In the genomic region with DNA sequence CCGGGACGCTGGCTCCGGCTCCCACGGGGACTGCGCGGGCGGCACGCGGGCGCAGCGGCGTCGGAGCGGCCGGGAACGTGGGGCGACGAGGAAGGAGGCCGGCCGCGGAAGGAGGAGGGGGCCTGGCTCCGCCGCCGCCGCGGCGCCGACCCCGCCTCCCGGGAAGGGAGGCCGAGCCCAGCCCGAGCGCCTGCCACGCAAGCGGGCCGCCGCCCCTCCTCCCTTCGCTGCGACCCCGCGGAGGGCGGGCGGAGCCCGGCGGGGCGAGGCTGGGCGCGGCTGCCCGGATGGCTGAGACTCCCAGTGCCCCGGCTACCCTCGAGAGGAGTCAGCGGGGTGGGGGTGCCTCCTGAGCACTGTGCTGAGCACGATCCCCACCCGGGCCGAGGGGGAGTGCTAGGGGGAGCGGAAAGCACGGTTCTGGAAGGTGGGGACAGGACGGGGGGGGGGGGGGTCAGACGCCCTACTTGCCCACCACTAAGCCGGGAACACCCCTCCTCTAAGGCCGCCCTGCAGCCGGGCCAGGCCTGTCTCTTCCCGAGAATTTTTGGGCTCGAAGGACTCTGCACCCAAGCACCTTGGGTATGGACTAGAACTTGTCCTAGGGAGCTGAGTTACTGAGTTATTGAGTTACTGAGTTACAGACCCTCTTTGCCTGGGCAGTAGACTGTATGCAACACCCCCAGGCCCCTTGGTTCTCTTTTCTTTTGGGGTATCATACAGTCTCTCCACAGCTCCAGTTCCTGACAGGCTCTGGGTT, we compare ENCODE assay signal across 7 mouse cellular contexts. TPM values are rescaled to one million over a fixed set of nuclear protein-coding genes. Genes with fewer than 3 reads are reported as not detected.
A peak's percentile ranks its signal among the peaks of the same experiment; 100 is the strongest.
DNase-seq lines count a peak whose midpoint lies in the region; ATAC-seq lines count a peak whose summit lies in the region.

A gene (minus strand): TSS at position 151 of the 760 bp plus-strand sequence.

- peaks cover 44% of the 10 kb centered on the region for H3K4me1 ChIP-seq in hindbrain, embryonic 12.5 days

- H3K36me3 ChIP-seq in hindbrain, embryonic 12.5 days, result 0 out of 2 replicates have a peak, but pooled peaks cover 3% of the 10 kb centered on the region
- H3K36me3 ChIP-seq in macrophage (ENCODE audit: inconsistent target), result no peaks in the 10 kb centered on the region

- no peaks in the 10 kb centered on the region for H3K9me3 ChIP-seq in hindbrain, embryonic 12.5 days (replicated peaks)

- H3K79me2 ChIP-seq in macrophage (ENCODE audit: inconsistent target), result peaks cover 42% of the 10 kb centered on the region

- peak within 1 kb of the TSS; percentile 91 for H3K27ac ChIP-seq in hindbrain, embryonic 12.5 days
- H3K27ac ChIP-seq in macrophage, result peak within 1 kb of the TSS; percentile 19

- H3K4me3 ChIP-seq in hindbrain, embryonic 12.5 days, result peak within 1 kb of the TSS; percentile 76
- H3K4me3 ChIP-seq in macrophage (ENCODE audit: inconsistent target), result peak within 1 kb of the TSS; percentile 45

- peak; percentile 90 for ATAC-seq in hindbrain, embryonic 12.5 days (ENCODE audit: low FRiP score)

- H3K9ac ChIP-seq in hindbrain, embryonic 12.5 days, result peak within 1 kb of the TSS; percentile 97

- DNase-seq in adipocyte (ENCODE audit: low spot score), result peak; percentile 24
- peak; percentile 81 to 89 for DNase-seq in cerebellum, postnatal 10 days
- DNase-seq in frontal cortex, adult 2 months (ENCODE audit: extremely low spot score in 1 of 2, low spot score in 1 of 2), result peak in 1 of 2 experiments; percentile 32
- DNase-seq in left cerebral cortex, adult 8-10 months (ENCODE audit: low spot score in 2 of 2), result no peak
- DNase-seq in right cerebral cortex, postnatal 25 days, result peak; percentile 70

- under 1% methylated on average over 26 of the region's 64 CpGs for WGBS in hindbrain, embryonic 12.5 days
- 5% methylated on average over 56 of the region's 64 CpGs for WGBS in macrophage (ENCODE audit: missing documents)

- peak within 1 kb of the TSS; percentile 78 for H3K4me2 ChIP-seq in hindbrain, embryonic 12.5 days (replicated peaks)

- H3K27me3 ChIP-seq in hindbrain, embryonic 12.5 days, result no peaks in the 10 kb centered on the region

RNA-seq across cellular contexts. Expression of the gene that starts here (rescaled TPM):
- polyA plus RNA-seq in frontal cortex, adult 2 months (2012; rRNA removed), result 14.2 and 15.8 TPM in 2 replicates
- 125 and 130 TPM in 2 replicates for polyA plus RNA-seq in hindbrain, embryonic 12.5 days (2016; fragmentation: Nextera tagmentation; extraction: Ambion mirVana)
- total RNA-seq in left cerebral cortex, adult 8-10 months (2022), result 10 to 100 TPM; 18.1 to 19.8 (median 18.5) TPM
- 10 to 100 TPM in 1 of 26 experiments, 1 to 10 TPM in 13, under 1 TPM in 12; 0.22 to 26.1 (median 1.4) TPM for total RNA-seq in macrophage (2018; cell fraction: chromatin; rRNA removed)
- total RNA-seq in macrophage (2018; cell fraction: cytosol; rRNA removed), result 10 to 100 TPM in 13 of 26 experiments, 1 to 10 TPM in 13; 1.8 to 21.2 (median 8.0) TPM
- total RNA-seq in macrophage (2018; cell fraction: nucleus; rRNA removed), result 10 to 100 TPM in 10 of 26 experiments, 1 to 10 TPM in 16; 2.7 to 50.8 (median 8.9) TPM
- 8.3 to 45.1 TPM (median 15.0 TPM) in 3 replicates for polyA plus RNA-seq in macrophage (2018)

Comparison
In these comparisons a context has a peak if more than half of its experiments do, and no peak if none do; other contexts are left out.
1. DNase-seq: peak in adipocyte (single experiment), cerebellum, postnatal 10 days (2 of 2) and right cerebral cortex, postnatal 25 days (single experiment); none in left cerebral cortex, adult 8-10 months (0 of 2).